Mouse (Mus musculus): ENCODE results near the gene Gm44503. TPM values are rescaled to one million over a fixed set of nuclear protein-coding genes. Genes with fewer than 3 reads are reported as not detected.

The Gm44503 gene
- total and polyA plus RNA-seq, 2 experiments from 2014 or later: 0.10 TPM; not detected in 1

DNA sequence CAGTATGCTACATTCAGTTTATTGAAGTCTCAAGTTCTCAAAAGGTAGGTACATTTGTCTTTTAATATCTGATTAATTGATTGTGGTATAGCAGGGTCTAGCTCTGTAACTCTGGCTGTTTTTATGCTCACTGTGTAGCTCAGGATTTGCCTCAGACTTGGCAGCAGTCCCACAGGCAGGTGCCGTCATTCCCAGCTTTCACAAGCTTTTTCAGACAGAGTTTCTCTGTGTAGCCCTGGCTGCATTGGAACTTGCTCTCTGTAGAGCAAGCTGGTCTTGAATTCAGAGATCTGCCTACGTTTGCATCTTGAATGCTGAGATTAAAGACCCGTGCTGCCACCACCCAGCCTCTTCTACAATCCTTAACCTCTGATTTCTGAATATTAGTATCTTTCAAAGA lies 43.5 kb downstream of the Gm44503 start:
- no peak for TF ChIP-seq CTCF (IDR thresholded peaks at IDR 0.05; ENCODE audit: low read depth)
- no peak overlapping the region for H3K4me3 ChIP-seq (ENCODE audit: low read depth, low read length)
- no peaks in the 10 kb centered on the region for H3K9me3 ChIP-seq (ENCODE audit: low read length)
- H3K9ac ChIP-seq: no peak overlapping the region
- H3K4me1 ChIP-seq (ENCODE audit: insufficient read depth): no peaks in the 10 kb centered on the region
- no peak overlapping the region for H3K27ac ChIP-seq (ENCODE audit: low read depth, low read length)
- no peaks in the 10 kb centered on the region for H3K27me3 ChIP-seq (ENCODE audit: insufficient read depth, low read length)
- DNase-seq (no peak), ATAC-seq (no peak)
- no peak overlapping the region for H3K4me2 ChIP-seq (ENCODE audit: low read depth)
- WGBS: 47% methylated on average over 3 of the region's 3 CpGs
- H3K36me3 ChIP-seq (ENCODE audit: insufficient read depth): peaks cover 43% of the 10 kb centered on the region

DNA sequence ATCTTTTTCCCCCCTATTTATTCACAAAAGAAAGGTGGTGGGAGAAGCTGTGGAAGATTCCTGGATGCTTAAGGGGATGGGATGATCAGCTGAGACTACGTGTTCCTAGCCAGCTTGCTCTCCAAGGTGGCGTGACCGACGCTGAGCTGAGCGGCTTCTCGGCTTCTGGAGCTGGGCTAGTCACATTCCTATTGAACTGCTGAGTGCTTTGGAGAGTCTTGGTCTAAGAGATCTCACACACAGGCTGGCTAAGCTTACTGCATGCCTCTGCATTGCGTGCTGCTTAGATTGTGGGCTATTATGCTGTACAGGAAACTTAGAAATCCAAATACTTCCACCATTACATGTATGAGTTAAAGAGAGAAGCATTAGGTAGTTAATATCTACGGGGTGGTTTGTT lies 45.4 kb downstream of the Gm44503 start:
- no peak for TF ChIP-seq CTCF (IDR thresholded peaks at IDR 0.05; ENCODE audit: low read depth)
- Histone ChIP-seq H3K27ac (ENCODE audit: low read depth, low read length) (no peak overlapping the region), H3K36me3 (ENCODE audit: insufficient read depth) (peaks cover 48% of the 10 kb centered on the region), H3K9ac (no peak overlapping the region), H3K4me1 (ENCODE audit: insufficient read depth) (no peaks in the 10 kb centered on the region), H3K4me2 (ENCODE audit: low read depth) (no peak overlapping the region), H3K27me3 (ENCODE audit: insufficient read depth, low read length) (no peaks in the 10 kb centered on the region), H3K4me3 (ENCODE audit: low read depth, low read length) (no peak overlapping the region), H3K9me3 (ENCODE audit: low read length) (no peaks in the 10 kb centered on the region)
- WGBS: 89% methylated on average over 8 of the region's 8 CpGs
- ATAC-seq: no peak
- DNase-seq: no peak

DNA sequence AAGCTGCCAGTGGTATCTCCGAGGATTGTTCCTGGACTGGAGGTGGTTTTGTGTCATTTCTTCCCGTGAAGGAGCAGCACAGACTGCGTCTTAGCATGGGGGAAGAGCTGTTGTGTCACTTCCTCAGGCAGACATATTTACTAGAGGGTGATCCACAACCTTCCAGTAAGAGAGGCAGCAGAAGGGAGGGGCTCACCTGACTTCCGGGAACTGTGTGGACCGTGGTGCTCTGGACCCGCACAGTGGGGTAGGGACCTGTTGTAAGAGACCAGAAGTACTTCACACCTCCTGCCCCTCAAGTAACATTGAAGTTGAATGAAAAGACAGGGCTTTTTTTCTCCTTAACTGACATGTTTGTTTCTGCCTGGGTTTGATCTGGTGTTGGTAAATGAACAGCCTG lies 46.5 kb downstream of the Gm44503 start:
- 83% methylated on average over 6 of the region's 6 CpGs for WGBS
- ATAC-seq (no peak), DNase-seq (no peak)
- Histone ChIP-seq H3K4me1 (ENCODE audit: insufficient read depth) (no peaks in the 10 kb centered on the region), H3K4me2 (ENCODE audit: low read depth) (no peak overlapping the region), H3K9ac (no peak overlapping the region), H3K4me3 (ENCODE audit: low read depth, low read length) (no peak overlapping the region), H3K9me3 (ENCODE audit: low read length) (no peaks in the 10 kb centered on the region), H3K27ac (ENCODE audit: low read depth, low read length) (no peak overlapping the region), H3K27me3 (ENCODE audit: insufficient read depth, low read length) (no peaks in the 10 kb centered on the region), H3K36me3 (ENCODE audit: insufficient read depth) (peaks cover 48% of the 10 kb centered on the region)
- TF ChIP-seq CTCF (IDR thresholded peaks at IDR 0.05; ENCODE audit: low read depth): no peak

DNA sequence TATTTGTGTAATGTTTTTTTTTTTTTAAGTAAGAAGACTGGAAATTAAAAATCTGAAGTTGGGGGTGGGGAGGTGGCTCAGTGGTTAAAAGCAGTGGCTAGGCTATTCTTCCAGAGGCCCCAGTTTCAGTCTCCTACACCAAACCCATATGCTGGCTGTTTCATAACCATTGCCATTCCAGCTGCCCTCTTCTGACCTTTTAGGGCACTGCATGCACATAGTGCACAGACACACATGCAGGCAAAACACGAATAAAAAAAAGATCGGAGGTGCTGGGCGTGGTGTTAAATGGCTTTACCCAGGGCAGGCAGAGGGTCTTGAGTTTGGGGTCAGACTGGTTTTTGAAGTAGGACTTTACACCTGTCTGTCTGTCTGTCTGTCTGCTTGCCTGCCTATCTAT lies 47.5 kb downstream of the Gm44503 start:
- no peak overlapping the region for H3K4me2 ChIP-seq (ENCODE audit: low read depth)
- WGBS: 93% methylated on average over 3 of the region's 3 CpGs
- TF ChIP-seq CTCF (IDR thresholded peaks at IDR 0.05; ENCODE audit: low read depth): peak; percentile 41
- DNase-seq (no peak), ATAC-seq (no peak)
- H3K9me3 ChIP-seq (ENCODE audit: low read length): no peaks in the 10 kb centered on the region
- no peaks in the 10 kb centered on the region for H3K27me3 ChIP-seq (ENCODE audit: insufficient read depth, low read length)
- H3K4me3 ChIP-seq (ENCODE audit: low read depth, low read length): no peak overlapping the region
- H3K9ac ChIP-seq: no peak overlapping the region
- no peaks in the 10 kb centered on the region for H3K4me1 ChIP-seq (ENCODE audit: insufficient read depth)
- H3K27ac ChIP-seq (ENCODE audit: low read depth, low read length): no peak overlapping the region
- H3K36me3 ChIP-seq (ENCODE audit: insufficient read depth): peaks cover 52% of the 10 kb centered on the region

DNA sequence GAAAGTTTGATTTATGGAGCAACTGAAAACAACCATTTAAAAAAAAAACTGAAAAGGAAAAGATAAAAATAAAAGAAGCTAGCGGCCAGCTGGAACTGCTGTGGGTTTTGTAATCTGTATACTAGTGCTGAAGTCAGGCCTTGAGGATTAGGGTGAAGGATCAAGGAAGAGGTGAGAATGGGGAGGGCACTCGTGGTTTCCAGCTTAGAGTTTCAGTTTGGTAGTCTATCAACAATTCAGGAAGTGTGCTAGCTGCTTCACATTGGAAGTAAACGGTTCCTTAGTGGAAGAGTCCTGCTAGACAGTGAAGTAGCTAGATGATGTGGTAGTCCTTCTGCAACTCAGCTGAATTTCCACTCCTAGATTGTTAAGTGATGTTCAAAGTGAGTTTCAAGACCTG lies 49.7 kb downstream of the Gm44503 start:
- H3K4me1 ChIP-seq (ENCODE audit: insufficient read depth): no peaks in the 10 kb centered on the region
- peaks cover 57% of the 10 kb centered on the region for H3K36me3 ChIP-seq (ENCODE audit: insufficient read depth)
- H3K9me3 ChIP-seq (ENCODE audit: low read length): no peaks in the 10 kb centered on the region
- no peak overlapping the region for H3K9ac ChIP-seq
- no peak overlapping the region for H3K4me2 ChIP-seq (ENCODE audit: low read depth)
- no peak for TF ChIP-seq CTCF (IDR thresholded peaks at IDR 0.05; ENCODE audit: low read depth)
- 78% methylated on average over 3 of the region's 3 CpGs for whole genome bisulfite sequencing
- DNase-seq: no peak
- H3K27me3 ChIP-seq (ENCODE audit: insufficient read depth, low read length): no peaks in the 10 kb centered on the region
- H3K4me3 ChIP-seq (ENCODE audit: low read depth, low read length): no peak overlapping the region
- no peak for ATAC-seq
- no peak overlapping the region for H3K27ac ChIP-seq (ENCODE audit: low read depth, low read length)

DNA sequence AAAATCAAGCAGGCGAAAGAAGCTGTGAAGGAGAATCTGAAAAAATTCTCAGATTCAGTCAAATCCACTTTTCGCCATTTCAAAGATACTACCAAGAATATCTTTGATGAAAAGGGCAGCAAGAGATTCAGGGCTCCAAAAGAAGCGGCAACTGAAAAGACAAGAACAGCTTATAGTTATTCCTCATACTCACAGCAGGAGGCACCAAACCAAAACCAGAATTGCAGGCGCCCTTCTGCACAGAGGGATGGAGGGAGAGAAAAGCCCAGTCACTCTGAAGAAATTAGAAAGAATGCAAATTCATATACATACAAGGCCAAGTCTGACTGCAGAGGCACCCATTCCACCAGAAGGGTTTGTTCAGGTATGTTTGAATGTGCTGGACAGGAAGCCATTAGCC lies 54.0 kb downstream of the Gm44503 start:
- no peak for ATAC-seq
- peaks cover 74% of the 10 kb centered on the region for H3K36me3 ChIP-seq (ENCODE audit: insufficient read depth)
- no peaks in the 10 kb centered on the region for H3K9me3 ChIP-seq (ENCODE audit: low read length)
- no peak overlapping the region for H3K27ac ChIP-seq (ENCODE audit: low read depth, low read length)
- no peak for DNase-seq
- H3K9ac ChIP-seq: no peak overlapping the region
- no peaks in the 10 kb centered on the region for H3K27me3 ChIP-seq (ENCODE audit: insufficient read depth, low read length)
- no peak overlapping the region for H3K4me3 ChIP-seq (ENCODE audit: low read depth, low read length)
- WGBS: 90% methylated on average over 4 of the region's 4 CpGs
- peak; percentile 30; the same call in 1 of the 2 replicates for TF ChIP-seq CTCF (IDR thresholded peaks at IDR 0.05; ENCODE audit: low read depth)
- no peak overlapping the region for H3K4me2 ChIP-seq (ENCODE audit: low read depth)
- no peaks in the 10 kb centered on the region for H3K4me1 ChIP-seq (ENCODE audit: insufficient read depth)

DNA sequence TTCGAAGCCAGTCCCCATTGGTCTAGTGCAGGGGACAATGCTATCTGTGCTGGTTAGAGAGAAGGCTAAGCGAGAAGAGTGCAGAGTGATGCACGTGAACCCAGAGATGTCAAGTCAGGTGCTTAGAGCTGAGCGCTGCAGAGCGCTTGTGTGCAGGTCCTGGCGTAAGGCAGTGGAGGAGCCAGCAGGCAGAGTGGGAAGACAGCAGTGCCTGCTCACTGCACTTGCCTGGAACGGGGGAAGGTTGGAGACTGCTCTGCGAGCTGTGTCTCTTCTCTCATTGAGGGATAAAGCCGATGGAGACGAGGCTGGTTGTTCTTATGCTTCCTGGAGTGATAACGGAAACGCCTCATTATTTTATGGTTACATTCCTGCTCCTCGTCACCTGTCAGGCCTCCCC lies 56.1 kb downstream of the Gm44503 start:
- ATAC-seq (no peak), DNase-seq (no peak)
- 92% methylated on average over 13 of the region's 13 CpGs for WGBS

DNA sequence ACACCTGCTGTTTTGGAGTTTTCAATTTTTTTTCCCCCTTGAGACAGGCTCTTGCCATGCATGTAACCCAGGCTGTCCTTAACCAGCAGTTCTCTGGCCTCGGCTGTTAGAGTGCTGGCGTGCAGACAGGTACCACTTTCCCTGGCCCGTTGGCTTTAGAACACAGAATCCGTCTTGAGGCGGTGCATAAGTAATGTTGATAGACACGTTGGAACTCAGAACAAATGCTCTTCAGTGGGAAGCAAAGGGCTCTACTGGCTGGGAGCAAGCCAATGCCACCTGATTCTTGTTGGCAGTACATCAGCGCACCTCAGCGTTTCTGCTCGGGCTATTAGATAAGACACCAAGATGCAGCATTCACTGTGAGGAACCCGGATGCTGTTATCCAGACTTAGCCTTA lies 61.2 kb downstream of the Gm44503 start:
- no peaks in the 10 kb centered on the region for H3K4me1 ChIP-seq (ENCODE audit: insufficient read depth)
- ATAC-seq: no peak
- no peak overlapping the region for H3K4me3 ChIP-seq (ENCODE audit: low read depth, low read length)
- H3K27me3 ChIP-seq (ENCODE audit: insufficient read depth, low read length): no peaks in the 10 kb centered on the region
- no peaks in the 10 kb centered on the region for H3K9me3 ChIP-seq (ENCODE audit: low read length)
- H3K27ac ChIP-seq (ENCODE audit: low read depth, low read length): no peak overlapping the region
- H3K4me2 ChIP-seq (ENCODE audit: low read depth): no peak overlapping the region
- DNase-seq: no peak
- WGBS: 74% methylated on average over 10 of the region's 10 CpGs
- peaks cover 54% of the 10 kb centered on the region for H3K36me3 ChIP-seq (ENCODE audit: insufficient read depth)
- no peak for TF ChIP-seq CTCF (IDR thresholded peaks at IDR 0.05; ENCODE audit: low read depth)
- no peak overlapping the region for H3K9ac ChIP-seq

More for the DNA sequence above, 56.1 kb downstream of the Gm44503 start:
- Histone ChIP-seq H3K36me3 (ENCODE audit: insufficient read depth) (peaks cover 90% of the 10 kb centered on the region), H3K4me3 (ENCODE audit: low read depth, low read length) (no peak overlapping the region), H3K27ac (ENCODE audit: low read depth, low read length) (no peak overlapping the region), H3K9ac (no peak overlapping the region), H3K4me2 (ENCODE audit: low read depth) (no peak overlapping the region), H3K9me3 (ENCODE audit: low read length) (no peaks in the 10 kb centered on the region), H3K4me1 (ENCODE audit: insufficient read depth) (no peaks in the 10 kb centered on the region), H3K27me3 (ENCODE audit: insufficient read depth, low read length) (no peaks in the 10 kb centered on the region)
- TF ChIP-seq CTCF (IDR thresholded peaks at IDR 0.05; ENCODE audit: low read depth): no peak

Measured in forebrain, postnatal 0 days (tissue).